Mouse (Mus musculus) CD8-positive naive resting alpha-beta T cell, adult 2 months (primary cell): ENCODE results near the gene Egln1.

Experiments used
- DNase-seq, 2 experiments: peaks; one replicate each; pipeline ENCODE4 v3.0.0; 2022; ENCODE audit warnings: low read depth in 2 of 2, low spot score in 2 of 2

Egln1 gene

DNA sequence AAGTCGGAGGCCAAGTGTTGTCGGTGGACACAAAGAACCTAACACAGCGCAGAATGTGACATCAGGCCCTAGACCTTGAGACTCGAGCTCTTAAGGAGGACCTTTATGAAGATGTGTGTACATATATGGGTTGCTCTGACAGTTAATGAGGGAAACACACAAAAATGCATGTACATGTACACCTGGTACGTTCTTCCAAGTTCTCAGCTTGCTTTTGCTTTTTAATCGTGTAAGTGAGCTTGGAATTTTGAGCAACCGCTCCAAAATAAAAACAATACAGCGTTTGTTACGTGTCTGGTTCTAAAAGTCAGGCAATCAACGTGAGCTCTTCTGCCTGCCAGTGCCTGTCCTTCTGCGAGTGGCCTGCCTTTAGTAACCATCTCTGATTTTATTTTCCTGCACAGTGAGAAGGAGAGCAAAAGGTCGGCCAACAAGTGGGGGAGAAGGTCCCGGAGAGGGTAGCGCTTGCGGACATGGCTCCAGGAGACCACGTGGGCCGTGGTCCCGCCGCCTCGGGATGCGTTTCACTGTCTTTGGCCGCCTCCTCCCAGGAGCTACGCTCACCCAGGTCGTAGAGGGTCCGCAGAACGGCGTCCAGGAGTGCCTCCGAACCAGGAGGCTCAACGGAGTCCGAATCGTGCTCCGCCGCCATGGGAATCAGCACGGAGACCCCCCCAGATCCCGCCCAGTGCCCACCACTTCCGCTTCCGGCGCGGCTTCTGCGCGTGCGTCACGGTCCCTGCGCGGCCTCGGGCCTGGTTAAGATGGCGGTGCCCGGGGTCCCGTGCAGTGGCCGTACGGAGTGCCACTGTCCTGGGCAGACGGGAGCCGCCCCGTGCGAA, 86.6 kb downstream of the Egln1 start, which contains the start of the genes Gnpat and 2810004N23Rik:
Gene Gnpat (plus strand): TSS at position 713 of the 842 bp plus-strand sequence.
Gene 2810004N23Rik (minus strand): TSS at position 800 of the 842 bp plus-strand sequence.
- DNase-seq = peak; percentile 94 to 97

DNA sequence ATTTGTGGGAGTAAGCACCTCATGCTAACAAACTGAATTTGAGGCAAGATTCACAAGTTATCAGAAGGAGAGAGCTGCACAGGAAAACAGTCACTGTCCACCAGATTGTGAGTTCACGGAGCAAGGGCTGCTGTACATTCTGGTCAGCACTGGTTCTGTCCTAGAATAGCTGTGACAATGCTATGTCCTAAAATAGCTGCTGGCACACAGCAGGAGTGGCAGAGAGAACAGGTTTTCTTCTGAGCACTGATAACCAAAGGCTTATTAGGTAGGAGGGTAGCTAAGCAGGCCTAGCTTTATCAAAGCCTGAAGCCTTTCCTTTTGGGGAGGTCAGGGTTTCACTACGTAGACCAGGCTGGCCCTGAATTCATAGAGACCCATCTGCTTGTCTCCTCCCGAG, 88.9 kb downstream of the Egln1 start:
- DNase-seq = no peak

DNA sequence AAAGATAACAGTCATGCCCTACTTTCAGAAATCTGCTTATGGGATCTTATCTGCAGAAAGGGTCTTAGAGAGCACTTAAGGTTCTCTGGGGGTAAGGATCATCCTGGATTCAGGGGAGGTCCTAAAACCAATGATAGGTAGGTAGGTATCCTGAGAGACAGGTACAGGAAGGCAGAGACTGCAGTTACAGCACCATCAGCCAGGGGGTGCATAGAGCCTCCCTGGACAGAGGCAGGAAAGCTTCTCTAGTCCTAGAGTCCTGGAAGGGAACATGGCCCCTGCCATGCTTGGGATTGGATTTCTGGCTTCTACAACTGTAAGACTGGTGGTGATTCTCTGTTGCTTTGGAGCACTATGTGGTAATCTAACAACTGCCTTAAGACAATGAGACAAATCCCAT, 89.7 kb downstream of the Egln1 start:
- peak in 1 of 2 experiments; percentile 16 for DNase-seq
